In the genomic region with DNA sequence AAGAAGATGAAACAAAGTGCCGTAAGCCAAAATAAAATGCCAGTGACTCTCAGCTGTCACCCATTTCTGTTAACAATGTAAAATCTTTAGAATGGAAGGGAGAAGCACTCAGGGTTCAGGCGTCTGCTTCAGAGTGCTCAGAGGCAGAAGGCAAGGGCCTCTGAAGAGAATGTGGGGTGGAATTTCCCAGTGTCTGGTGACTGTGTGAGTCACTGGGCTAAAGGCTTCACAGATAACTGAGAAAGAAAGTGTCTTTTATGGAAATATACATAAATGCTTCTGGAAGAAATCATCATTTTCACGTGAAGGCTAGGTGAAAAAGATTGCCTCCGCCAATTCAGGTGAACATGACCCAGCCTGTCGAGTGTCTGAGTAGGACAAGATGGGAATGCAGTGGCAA, we compare ENCODE assay signal across 18 mouse cellular contexts.
DNase-seq lines count a peak whose midpoint lies in the region.
"Had no signal": no experiment of that assay in that cellular context is flagged by ENCODE, and none has a peak within 500 bp of the region (broad histone marks: within the 10 kb centered on the region; RNA-seq: fewer than 3 reads in every experiment).

No protein-coding gene starts in this region.

- DNase-seq in 3T3-L1 (ENCODE audit: low read depth, low spot score): peak; percentile 64
- DNase-seq in Muller cell, postnatal 12 days (ENCODE audit: inconsistent ontology term): peak; percentile 24
- DNase-seq in adipocyte (ENCODE audit: low spot score): peak; percentile 43
- DNase-seq in fibroblast of lung, adult 2 months (ENCODE audit: low read depth): peak; percentile 14
- DNase-seq in retina, postnatal 1 day: no peak
- DNase-seq in urinary bladder, postnatal 10 days (ENCODE audit: low spot score): no peak
- DNase-seq in spleen, adult 12 weeks (ENCODE audit: low spot score): no peak
- DNase-seq: adrenal gland, postnatal 10 days; adrenal gland, postnatal 36 days; cerebellum, adult 11 months; cerebellum, adult 2 months; cerebellum, adult 9-11 months; cerebellum, postnatal 25 days; gastrocnemius, adult 2 months; gastrocnemius, postnatal 14 days; heart, adult 11 months; heart, postnatal 36 days; kidney, adult 11 months had no signal

Comparison
In these comparisons a context has a peak if more than half of its experiments do, and no peak if none do; other contexts are left out.
1. DNase-seq: peak in 3T3-L1 (single experiment), Muller cell, postnatal 12 days (single experiment), adipocyte (single experiment) and fibroblast of lung, adult 2 months (single experiment); none in retina, postnatal 1 day (single experiment), urinary bladder, postnatal 10 days (single experiment) and spleen, adult 12 weeks (single experiment).